Mouse (Mus musculus) heart, adult 2 months (tissue): ENCODE data around the gene 4933415A04Rik.

Experiments
- CTCF ChIP-seq: fragments of 200-600 bp; IDR thresholded peaks from 2 replicates; pipeline ENCODE4 v1.8.1; 2022; ENCODE audit warnings: antibody characterized with exemption, mild to moderate bottlenecking, moderate library complexity
- EP300 ChIP-seq: fragments of 200-500 bp; IDR thresholded peaks from 2 replicates; pipeline ENCODE4 v1.6.1; 2011; ENCODE audit warnings: low read depth, low read length, control low read depth; ENCODE audit not compliant: insufficient read depth
- POLR2A ChIP-seq: fragments of 200-500 bp; IDR thresholded peaks from 2 replicates; pipeline ENCODE4 v1.6.1; 2011; ENCODE audit warnings: mild to moderate bottlenecking, low read depth, low read length, control low read depth; ENCODE audit not compliant: insufficient read depth

DNA sequence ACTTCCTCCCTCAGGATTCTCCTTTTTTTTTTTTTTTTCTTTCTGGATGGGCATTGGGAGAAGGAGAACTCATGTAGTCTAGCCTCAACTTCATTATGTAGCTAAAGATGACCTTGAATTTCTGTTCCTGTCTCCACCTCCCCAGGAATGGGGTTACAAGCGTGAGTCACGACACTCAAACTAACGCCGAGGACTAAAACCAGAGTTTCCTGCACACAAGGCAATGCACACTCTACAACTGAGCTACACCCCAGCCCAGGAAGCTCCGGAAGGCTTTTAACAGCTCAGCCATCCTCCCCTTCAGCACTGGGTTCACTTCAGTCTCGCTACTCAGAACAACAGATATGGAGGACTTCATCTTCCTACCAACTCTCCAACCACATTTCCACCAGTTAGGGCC lies 18.1 kb downstream of the 4933415A04Rik start:
- no peak for TF ChIP-seq CTCF
- TF ChIP-seq POLR2A = no peak
- TF ChIP-seq EP300 = no peak
